Mouse (Mus musculus): ENCODE results near the gene Gpr19.

DNA sequence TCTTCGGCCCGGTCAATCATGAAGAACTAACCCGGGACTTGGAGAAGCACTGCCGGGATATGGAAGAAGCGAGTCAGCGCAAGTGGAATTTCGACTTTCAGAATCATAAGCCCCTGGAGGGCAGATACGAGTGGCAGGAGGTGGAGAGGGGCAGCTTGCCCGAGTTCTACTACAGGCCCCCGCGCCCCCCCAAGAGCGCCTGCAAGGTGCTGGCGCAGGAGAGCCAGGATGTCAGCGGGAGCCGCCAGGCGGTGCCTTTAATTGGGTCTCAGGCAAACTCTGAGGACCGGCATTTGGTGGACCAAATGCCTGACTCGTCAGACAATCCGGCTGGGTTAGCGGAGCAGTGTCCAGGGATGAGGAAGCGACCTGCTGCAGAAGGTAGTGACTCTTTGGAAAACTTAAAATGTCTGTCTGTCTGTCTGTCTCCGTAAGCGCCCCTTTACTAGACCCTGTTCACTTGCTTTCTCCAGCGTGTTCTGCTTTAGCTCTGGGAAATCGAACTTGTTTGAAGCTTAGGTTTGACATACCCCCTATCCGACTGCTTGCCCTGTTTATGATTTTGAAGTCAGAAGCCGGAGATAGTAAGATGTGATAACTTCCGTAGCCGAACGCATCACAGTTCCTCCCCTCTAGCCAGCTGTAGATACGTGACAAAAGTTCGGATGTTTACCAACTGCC, 22.8 kb upstream of the Gpr19 start:
- TF ChIP-seq CTCF (IDR thresholded peaks at IDR 0.05; ENCODE audit: control insufficient read depth, insufficient read depth, low read length), result no peak
- no peak for TF ChIP-seq POLR2A (IDR thresholded peaks at IDR 0.05; ENCODE audit: borderline replicate concordance, control insufficient read depth, low read depth, low read length)

Data from bone marrow, adult 2 months (tissue).